Mouse (Mus musculus): ENCODE data around the gene Ttc5.
"Not testable (repeated sequence)": the region's sequence is repeated elsewhere in the genome, so short reads cannot be mapped to it uniquely, and the experiment has no call there.

Gene Ttc5

GRCm38 (mm10) chr14:50758416-50759085, 26.8 kb downstream of the Ttc5 start:
- DNase-seq = no peak

- DNase-seq = no peak
Observed at GRCm38 (mm10) chr14:50744994-50745393, 40.3 kb downstream of the Ttc5 start, which contains the start of gene Olfr749. Gene Olfr749, minus strand, starts transcription at chr14:50745094.

GRCm38 (mm10) chr14:50741584-50741983, 43.7 kb downstream of the Ttc5 start:
- DNase-seq = no peak

- no peak for DNase-seq
Observed at GRCm38 (mm10) chr14:50740334-50740733, 45.0 kb downstream of the Ttc5 start.

- DNase-seq = not testable (repeated sequence)
Observed at GRCm38 (mm10) chr14:50722371-50722770, 62.9 kb downstream of the Ttc5 start.

GRCm38 (mm10) chr14:50719875-50720274, 65.4 kb downstream of the Ttc5 start:
- DNase-seq = not testable (repeated sequence)
